Mouse (Mus musculus) limb, embryonic 10.5 days (tissue): ENCODE data around the gene Eftud2. TPM values are rescaled to one million over a fixed set of nuclear protein-coding genes. Genes with fewer than 3 reads are reported as not detected.

Experiments used
- DNase-seq: peaks from one replicate; pipeline ENCODE4 v3.0.0-alpha.2; 2017; ENCODE audit warnings: low spot score
- H3K27ac ChIP-seq: fragments of 300-500 bp; sonication (generic); 2 replicates; pipeline ENCODE4 v1.5.1; 2016; ENCODE audit warnings: mild to moderate bottlenecking
- H3K27me3 ChIP-seq: fragments of 300-500 bp; sonication (generic); 2 replicates; pipeline ENCODE4 v1.6.1; 2016; ENCODE audit warnings: low read depth, mild to moderate bottlenecking; ENCODE audit not compliant: poor library complexity, severe bottlenecking
- H3K36me3 ChIP-seq: fragments of 300-500 bp; sonication (generic); 2 replicates; pipeline ENCODE4 v1.6.1; 2016; ENCODE audit warnings: mild to moderate bottlenecking, moderate library complexity
- H3K4me1 ChIP-seq: fragments of 300-500 bp; sonication (generic); 2 replicates; pipeline ENCODE4 v1.6.1; 2016
- H3K4me3 ChIP-seq: fragments of 300-500 bp; sonication (generic); 2 replicates; pipeline ENCODE4 v1.5.1; 2016; ENCODE audit warnings: mild to moderate bottlenecking, moderate library complexity
- H3K9me3 ChIP-seq: fragments of 300-500 bp; sonication (generic); replicated peaks from 2 replicates; pipeline ENCODE4 v1.6.1; 2016; ENCODE audit warnings: mild to moderate bottlenecking
- WGBS: fragments of 180-500 bp; shearing (Covaris S2); methylation state at CpG from one replicate; pipeline ENCODE4 v1.1.7; 2016; 5-methylcytosine and 5-hydroxymethylcytosine counted together
- polyA plus RNA-seq: library from polyadenylated mRNA; unstranded; fragments of >200 nt; fragmentation: Nextera tagmentation; extraction: Ambion mirVana; gene quantifications from 2 replicates; pipeline ENCODE4 v1.2.1, GENCODE M21; 2016

The Eftud2 gene
- polyA plus RNA-seq, 1 experiment from 2014 or later, result 360 TPM

GRCm38 (mm10) chr11:102791682-102792445 is 88.9 kb downstream of the Eftud2 start:
- no peak for DNase-seq
- H3K4me3 ChIP-seq, result no peak overlapping the region
- H3K9me3 ChIP-seq, result no peaks in the 10 kb centered on the region
- H3K27ac ChIP-seq, result no peak overlapping the region
- no peaks in the 10 kb centered on the region for H3K27me3 ChIP-seq
- WGBS, result 66% methylated on average over 14 of the region's 14 CpGs
- H3K36me3 ChIP-seq, result peaks cover 16% of the 10 kb centered on the region
- H3K4me1 ChIP-seq, result peaks cover 14% of the 10 kb centered on the region

Other genes starting within 250 kb of the Eftud2 start
- gene Meioc, start 217.3 kb downstream of the Eftud2 start, polyA plus RNA-seq, result 0.14 and 0.55 TPM in 2 replicates
- gene Ccdc43, start 183.2 kb downstream of the Eftud2 start, polyA plus RNA-seq, result 55.4 and 57.1 TPM in 2 replicates
- 14.2 and 25.1 TPM in 2 replicates for gene Adam11, start 119.5 kb downstream of the Eftud2 start, polyA plus RNA-seq
- 95.0 and 98.8 TPM in 2 replicates for gene Gjc1, start 61.3 kb downstream of the Eftud2 start, polyA plus RNA-seq
- not detected in 2 replicates for gene Higd1b, start 45.1 kb downstream of the Eftud2 start, polyA plus RNA-seq
- 1.3 and 1.5 TPM in 2 replicates for gene Ccdc103, start 219 bp upstream of the Eftud2 start, polyA plus RNA-seq
- not detected in 2 replicates for gene Fam187a, start 4.2 kb upstream of the Eftud2 start, polyA plus RNA-seq
- 0.16 TPM in 1 of 2 replicates, not detected in the other for gene Gfap, start 19.9 kb upstream of the Eftud2 start, polyA plus RNA-seq
- 16.1 and 18.4 TPM in 2 replicates for gene Kif18b, start 44.1 kb upstream of the Eftud2 start, polyA plus RNA-seq
- 0.20 and 0.40 TPM in 2 replicates for gene C1ql1, start 65.7 kb upstream of the Eftud2 start, polyA plus RNA-seq
- gene Nmt1, start 147.2 kb upstream of the Eftud2 start, polyA plus RNA-seq, result 60.5 and 63.1 TPM in 2 replicates
- 260 and 269 TPM in 2 replicates for gene Dcakd, start 147.3 kb upstream of the Eftud2 start, polyA plus RNA-seq
- gene Plcd3, start 220.7 kb upstream of the Eftud2 start, polyA plus RNA-seq, result 1.5 and 1.8 TPM in 2 replicates
- 4.0 and 5.1 TPM in 2 replicates for gene Acbd4, start 220.7 kb upstream of the Eftud2 start, polyA plus RNA-seq
- 1.8 and 2.4 TPM in 2 replicates for gene Hexim1, start 235.2 kb upstream of the Eftud2 start, polyA plus RNA-seq